Mouse (Mus musculus): ENCODE measurements around the gene Ncapg2. TPM values are rescaled to one million over a fixed set of nuclear protein-coding genes. Genes with fewer than 3 reads are reported as not detected.

Ncapg2 gene
- polyA plus RNA-seq, 1 experiment from 2014 or later: 36.4 TPM

- Histone ChIP-seq H3K4me3 (no peak overlapping the region), H3K36me3 (no peaks in the 10 kb centered on the region), H3K9me3 (no peaks in the 10 kb centered on the region), H3K27me3 (ENCODE audit: insufficient read depth, poor library complexity, severe bottlenecking) (no peaks in the 10 kb centered on the region), H3K27ac (peak overlapping the region; percentile 3; the same call in 1 of the 2 replicates), H3K4me1 (peaks cover 14% of the 10 kb centered on the region; the same call in 1 of the 2 replicates)
- peak; percentile 57 for DNase-seq (ENCODE audit: low spot score)
Observed at GRCm38 (mm10) chr12:116498666-116499065, 93.5 kb downstream of the Ncapg2 start.

- DNase-seq (ENCODE audit: low spot score): peak; percentile 71
- no peaks in the 10 kb centered on the region for H3K27me3 ChIP-seq (ENCODE audit: insufficient read depth, poor library complexity, severe bottlenecking)
- no peaks in the 10 kb centered on the region for H3K36me3 ChIP-seq
- no peak overlapping the region for H3K4me3 ChIP-seq
- H3K4me1 ChIP-seq: peaks cover 14% of the 10 kb centered on the region; the same call in 1 of the 2 replicates
- no peaks in the 10 kb centered on the region for H3K9me3 ChIP-seq
- 86% methylated on average over 11 of the region's 11 CpGs for WGBS
- no peak overlapping the region for H3K27ac ChIP-seq
Observed at GRCm38 (mm10) chr12:116500652-116501051, 95.5 kb downstream of the Ncapg2 start.

- no peaks in the 10 kb centered on the region for H3K9me3 ChIP-seq
- no peaks in the 10 kb centered on the region for H3K27me3 ChIP-seq (ENCODE audit: insufficient read depth, poor library complexity, severe bottlenecking)
- WGBS: 81% methylated on average over 1 of the region's 1 CpGs
- H3K4me3 ChIP-seq: no peak overlapping the region
- no peaks in the 10 kb centered on the region for H3K36me3 ChIP-seq
- H3K27ac ChIP-seq: no peak overlapping the region
- H3K4me1 ChIP-seq: no peaks in the 10 kb centered on the region
- DNase-seq (ENCODE audit: low spot score): no peak
Observed at GRCm38 (mm10) chr12:116512482-116512881, 107.3 kb downstream of the Ncapg2 start.

Other genes starting within 250 kb of the Ncapg2 start
- gene Wdr60, start 142.4 kb upstream of the Ncapg2 start, polyA plus RNA-seq (2016; fragmentation: Nextera tagmentation; extraction: Ambion mirVana): 3.6 and 9.8 TPM in 2 replicates
- not detected in 2 replicates for gene Gm11027, start 130.0 kb upstream of the Ncapg2 start, polyA plus RNA-seq (2016; fragmentation: Nextera tagmentation; extraction: Ambion mirVana)
- gene Esyt2, start 124.2 kb upstream of the Ncapg2 start, polyA plus RNA-seq (2016; fragmentation: Nextera tagmentation; extraction: Ambion mirVana): 12.5 and 14.7 TPM in 2 replicates
- 0.16 TPM in 1 of 2 replicates, not detected in the other for gene Ptprn2, start 80.3 kb downstream of the Ncapg2 start, polyA plus RNA-seq (2016; fragmentation: Nextera tagmentation; extraction: Ambion mirVana)

All from heart, embryonic 10.5 days (tissue).